Mouse (Mus musculus) bone marrow, adult 2 months (tissue): ENCODE data around the gene Zfp580.

Experiments
- CTCF ChIP-seq: fragments of 200-500 bp; IDR thresholded peaks from 2 replicates; pipeline ENCODE4 v1.5.1; 2011; ENCODE audit warnings: low read length, control low read depth; ENCODE audit not compliant: control insufficient read depth, insufficient read depth
- POLR2A ChIP-seq: fragments of 200-500 bp; IDR thresholded peaks from 2 replicates; pipeline ENCODE4 v1.6.1; 2011; ENCODE audit warnings: low read depth, mild to moderate bottlenecking, control low read depth, low read length, borderline replicate concordance; ENCODE audit not compliant: control insufficient read depth

DNA sequence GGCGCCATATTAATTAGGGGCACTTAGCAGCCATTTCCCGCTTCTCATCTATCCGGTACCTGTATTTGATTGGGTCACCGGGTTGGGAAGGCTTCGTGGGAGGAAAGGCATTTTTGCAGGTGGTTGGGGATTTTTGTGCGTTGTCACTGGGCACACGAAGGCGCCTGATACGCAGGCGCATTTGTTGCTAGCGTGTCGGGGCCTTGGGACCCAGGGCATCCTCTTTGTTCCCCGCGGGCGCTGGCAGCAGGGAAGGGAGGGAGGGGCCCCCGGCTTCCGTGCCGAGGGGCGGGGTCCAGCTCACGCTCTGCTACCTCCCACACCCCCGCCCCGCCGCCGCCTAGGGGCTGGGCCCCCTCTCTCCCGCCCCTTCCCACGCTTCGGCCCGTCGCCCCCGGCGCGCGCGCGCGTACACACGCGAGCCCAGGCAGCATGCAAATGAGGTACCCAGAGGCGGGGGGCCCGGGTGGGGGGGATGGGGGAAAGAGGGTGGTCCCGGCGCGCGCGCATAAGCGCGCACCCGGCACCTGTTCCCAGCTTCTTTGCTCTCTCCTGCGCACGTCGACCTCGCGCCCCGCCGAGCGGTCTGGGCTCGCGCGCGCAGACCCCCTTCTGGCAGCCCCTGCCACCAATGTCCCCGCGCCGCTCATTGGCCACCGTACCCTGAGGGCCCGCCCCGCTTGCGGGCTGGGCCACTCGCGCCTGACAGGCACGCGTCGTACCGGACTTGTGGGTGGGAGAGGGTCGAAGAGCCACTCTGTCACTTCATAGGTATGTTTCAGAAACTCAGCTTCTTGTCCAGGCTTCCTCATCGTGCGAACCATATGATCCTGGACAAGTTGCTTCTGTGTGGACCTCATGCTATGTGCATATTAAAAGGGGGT lies 36.0 kb upstream of the Zfp580 start, which contains the start of gene Gm44973:
- TF ChIP-seq CTCF, result no peak
- peak; percentile 37; the same call in 1 of the 2 replicates for TF ChIP-seq POLR2A
